Mouse (Mus musculus): ENCODE measurements around the gene Dusp3. TPM values are rescaled to one million over a fixed set of nuclear protein-coding genes. Genes with fewer than 3 reads are reported as not detected.

The Dusp3 gene
- polyA plus RNA-seq, 1 experiment from 2014 or later = 11.7 TPM

GRCm38 (mm10) chr11:102025991-102026660, 39.3 kb upstream of the Dusp3 start:
- H3K27ac ChIP-seq (replicated peaks) = peak overlapping the region; percentile 87
- peaks cover 34% of the 10 kb centered on the region for H3K4me1 ChIP-seq
- no peaks in the 10 kb centered on the region for H3K9me3 ChIP-seq
- H3K36me3 ChIP-seq (replicated peaks) = peaks cover 22% of the 10 kb centered on the region
- H3K27me3 ChIP-seq (replicated peaks; ENCODE audit: low read depth, poor library complexity, severe bottlenecking) = peaks cover 56% of the 10 kb centered on the region
- peak overlapping the region; percentile 76 for H3K4me3 ChIP-seq
- WGBS = 4% methylated on average over 23 of the region's 23 CpGs
- no peak for DNase-seq (ENCODE audit: low spot score)

GRCm38 (mm10) chr11:102025354-102025753, 38.5 kb upstream of the Dusp3 start:
- DNase-seq (ENCODE audit: low spot score) = no peak
- Histone ChIP-seq H3K27ac (replicated peaks) (no peak overlapping the region), H3K36me3 (replicated peaks) (peaks cover 24% of the 10 kb centered on the region), H3K4me3 (peak overlapping the region; percentile 76), H3K27me3 (replicated peaks; ENCODE audit: low read depth, poor library complexity, severe bottlenecking) (peaks cover 49% of the 10 kb centered on the region), H3K4me1 (peaks cover 34% of the 10 kb centered on the region), H3K9me3 (no peaks in the 10 kb centered on the region)
- 27% methylated on average over 7 of the region's 7 CpGs for WGBS

GRCm38 (mm10) chr11:102024875-102025274, 38.1 kb upstream of the Dusp3 start:
- DNase-seq (ENCODE audit: low spot score) = no peak
- Histone ChIP-seq H3K4me1 (peaks cover 34% of the 10 kb centered on the region), H3K27me3 (replicated peaks; ENCODE audit: low read depth, poor library complexity, severe bottlenecking) (peaks cover 48% of the 10 kb centered on the region), H3K27ac (replicated peaks) (no peak overlapping the region), H3K36me3 (replicated peaks) (peaks cover 28% of the 10 kb centered on the region), H3K4me3 (peak overlapping the region; percentile 76; the same call in 1 of the 2 replicates), H3K9me3 (no peaks in the 10 kb centered on the region)
- WGBS = 78% methylated on average over 4 of the region's 4 CpGs

GRCm38 (mm10) chr11:102024084-102024758, 37.4 kb upstream of the Dusp3 start:
- Histone ChIP-seq H3K27me3 (replicated peaks; ENCODE audit: low read depth, poor library complexity, severe bottlenecking) (peaks cover 45% of the 10 kb centered on the region), H3K4me3 (no peak overlapping the region), H3K4me1 (peaks cover 34% of the 10 kb centered on the region), H3K9me3 (no peaks in the 10 kb centered on the region), H3K36me3 (replicated peaks) (peaks cover 30% of the 10 kb centered on the region), H3K27ac (replicated peaks) (no peak overlapping the region)
- DNase-seq (ENCODE audit: low spot score) = no peak
- 86% methylated on average over 6 of the region's 6 CpGs for WGBS

GRCm38 (mm10) chr11:102023406-102023805, 36.6 kb upstream of the Dusp3 start:
- Histone ChIP-seq H3K36me3 (replicated peaks) (peaks cover 34% of the 10 kb centered on the region), H3K27me3 (replicated peaks; ENCODE audit: low read depth, poor library complexity, severe bottlenecking) (peaks cover 39% of the 10 kb centered on the region), H3K4me3 (no peak overlapping the region), H3K27ac (replicated peaks) (no peak overlapping the region), H3K9me3 (no peaks in the 10 kb centered on the region), H3K4me1 (peaks cover 34% of the 10 kb centered on the region)
- 86% methylated on average over 13 of the region's 13 CpGs for WGBS
- DNase-seq (ENCODE audit: low spot score) = no peak

- H3K36me3 ChIP-seq (replicated peaks) = peaks cover 49% of the 10 kb centered on the region
- DNase-seq (ENCODE audit: low spot score) = no peak
- H3K4me1 ChIP-seq = peaks cover 16% of the 10 kb centered on the region
These were observed 34.4 kb upstream of the Dusp3 start for GRCm38 (mm10) chr11:102021196-102021595.

GRCm38 (mm10) chr11:102019736-102020135, 32.9 kb upstream of the Dusp3 start:
- Histone ChIP-seq H3K4me1 (peaks cover 11% of the 10 kb centered on the region; the same call in 1 of the 2 replicates), H3K27me3 (replicated peaks; ENCODE audit: low read depth, poor library complexity, severe bottlenecking) (peaks cover 13% of the 10 kb centered on the region), H3K27ac (replicated peaks) (no peak overlapping the region), H3K36me3 (replicated peaks) (peaks cover 58% of the 10 kb centered on the region), H3K9me3 (no peaks in the 10 kb centered on the region), H3K4me3 (no peak overlapping the region)
- WGBS = 78% methylated on average over 9 of the region's 9 CpGs
- no peak for DNase-seq (ENCODE audit: low spot score)

More at GRCm38 (mm10) chr11:102021196-102021595, 34.4 kb upstream of the Dusp3 start:
- Histone ChIP-seq H3K9me3 (no peaks in the 10 kb centered on the region), H3K27ac (replicated peaks) (no peak overlapping the region), H3K27me3 (replicated peaks; ENCODE audit: low read depth, poor library complexity, severe bottlenecking) (peaks cover 27% of the 10 kb centered on the region), H3K4me3 (no peak overlapping the region)
- 68% methylated on average over 5 of the region's 5 CpGs for WGBS

GRCm38 (mm10) chr11:102016136-102016535, 29.3 kb upstream of the Dusp3 start:
- Histone ChIP-seq H3K27me3 (replicated peaks; ENCODE audit: low read depth, poor library complexity, severe bottlenecking) (no peaks in the 10 kb centered on the region), H3K4me3 (no peak overlapping the region), H3K27ac (replicated peaks) (no peak overlapping the region), H3K4me1 (peaks cover 6% of the 10 kb centered on the region; the same call in 1 of the 2 replicates), H3K9me3 (no peaks in the 10 kb centered on the region), H3K36me3 (replicated peaks) (peaks cover 61% of the 10 kb centered on the region)
- no peak for DNase-seq (ENCODE audit: low spot score)
- WGBS = 95% methylated on average over 1 of the region's 1 CpGs

- 63% methylated on average over 6 of the region's 6 CpGs for WGBS
- Histone ChIP-seq H3K27ac (replicated peaks) (no peak overlapping the region), H3K9me3 (no peaks in the 10 kb centered on the region), H3K27me3 (replicated peaks; ENCODE audit: low read depth, poor library complexity, severe bottlenecking) (no peaks in the 10 kb centered on the region), H3K4me3 (no peak overlapping the region), H3K36me3 (replicated peaks) (peaks cover 67% of the 10 kb centered on the region), H3K4me1 (peaks cover 10% of the 10 kb centered on the region; the same call in 1 of the 2 replicates)
- DNase-seq (ENCODE audit: low spot score) = no peak
These were observed 28.7 kb upstream of the Dusp3 start for GRCm38 (mm10) chr11:102015472-102015871.

GRCm38 (mm10) chr11:102013201-102013600, 26.4 kb upstream of the Dusp3 start:
- 90% methylated on average over 8 of the region's 8 CpGs for WGBS
- H3K36me3 ChIP-seq (replicated peaks) = peaks cover 75% of the 10 kb centered on the region

GRCm38 (mm10) chr11:102011510-102011909, 24.7 kb upstream of the Dusp3 start:
- Histone ChIP-seq H3K27me3 (replicated peaks; ENCODE audit: low read depth, poor library complexity, severe bottlenecking) (no peaks in the 10 kb centered on the region), H3K9me3 (no peaks in the 10 kb centered on the region), H3K4me3 (no peak overlapping the region), H3K4me1 (peaks cover 18% of the 10 kb centered on the region), H3K27ac (replicated peaks) (no peak overlapping the region), H3K36me3 (replicated peaks) (peaks cover 75% of the 10 kb centered on the region)
- DNase-seq (ENCODE audit: low spot score) = no peak
- WGBS = 85% methylated on average over 8 of the region's 8 CpGs

More at GRCm38 (mm10) chr11:102013201-102013600, 26.4 kb upstream of the Dusp3 start:
- no peaks in the 10 kb centered on the region for H3K9me3 ChIP-seq
- no peak for DNase-seq (ENCODE audit: low spot score)
- no peak overlapping the region for H3K27ac ChIP-seq (replicated peaks)
- H3K4me3 ChIP-seq = no peak overlapping the region
- peaks cover 16% of the 10 kb centered on the region; the same call in 1 of the 2 replicates for H3K4me1 ChIP-seq
- no peaks in the 10 kb centered on the region for H3K27me3 ChIP-seq (replicated peaks; ENCODE audit: low read depth, poor library complexity, severe bottlenecking)

- H3K4me1 ChIP-seq = peaks cover 17% of the 10 kb centered on the region
- DNase-seq (ENCODE audit: low spot score) = no peak
- WGBS = 76% methylated on average over 13 of the region's 13 CpGs
- no peak overlapping the region for H3K4me3 ChIP-seq
- 0 out of 2 replicates have a peak overlapping the region, but pooled peaks have one; percentile 32 for H3K27ac ChIP-seq (replicated peaks)
- no peaks in the 10 kb centered on the region for H3K27me3 ChIP-seq (replicated peaks; ENCODE audit: low read depth, poor library complexity, severe bottlenecking)
- H3K36me3 ChIP-seq (replicated peaks) = peaks cover 72% of the 10 kb centered on the region
- H3K9me3 ChIP-seq = no peaks in the 10 kb centered on the region
These were observed 23.3 kb upstream of the Dusp3 start for GRCm38 (mm10) chr11:102010140-102010539.
